Mouse (Mus musculus) kidney, adult 2 months (tissue): ENCODE data around the gene Rapgef3.

ENCODE experiments used
- CTCF ChIP-seq: fragments of 200-500 bp; conservative IDR thresholded peaks from 2 replicates; pipeline ENCODE4 v1.5.1; 2011; ENCODE audit warnings: low read depth, mild to moderate bottlenecking, control low read depth, low read length, moderate library complexity, mixed read lengths; ENCODE audit not compliant: insufficient read depth, insufficient read length
- POLR2A ChIP-seq: fragments of 200-500 bp; IDR thresholded peaks from one replicate; pipeline ENCODE4 v1.6.1; 2011; ENCODE audit warnings: low read depth, low read length, control low read depth

GRCm38 (mm10) chr15:97726310-97726709 is 41.5 kb downstream of the Rapgef3 start:
- TF ChIP-seq POLR2A (no peak), CTCF (no peak)
